20 mouse cellular contexts compared by ENCODE assay signal in genomic region chr5:113293446-113293845, GRCm38 (mm10). TPM values are rescaled to one million over a fixed set of nuclear protein-coding genes. Genes with fewer than 3 reads are reported as not detected.
A peak's percentile ranks its signal among the peaks of the same experiment; 100 is the strongest.
DNase-seq lines count a peak whose midpoint lies in the region; TF ChIP-seq lines count a peak whose summit lies in the region.
"Had no signal": no experiment of that assay in that cellular context is flagged by ENCODE, and none has a peak within 500 bp of the region (broad histone marks: within the 10 kb centered on the region; RNA-seq: fewer than 3 reads in every experiment).

No protein-coding gene starts in this region.

- DNase-seq in kidney, postnatal 10 days: peak; percentile 33
- DNase-seq in kidney, adult 11 months: no peak
- peak; percentile 61 to 68 for DNase-seq in cerebellum, adult 2 months
- peak; percentile 77 for DNase-seq in cerebellum, adult 9-10 months
- peak; percentile 64 to 74 for DNase-seq in cerebellum, postnatal 25 days
- no peak for DNase-seq in T-cell, adult 2 months (ENCODE audit: low spot score)
- DNase-seq in liver: no peak
- DNase-seq: adrenal gland, adult 8-10 months; adrenal gland, postnatal 36 days; embryo, embryonic 11 days; gastrocnemius, postnatal 36 days; heart, adult 11 months; heart, postnatal 36 days; kidney, adult 18-20 months had no signal

- TF ChIP-seq POLR2A in cerebellum, adult 2 months (IDR thresholded peaks at IDR 0.05; ENCODE audit: borderline replicate concordance, insufficient read depth, low read length): no peak

- TF ChIP-seq CTCF in cerebellum, adult 2 months (IDR thresholded peaks at IDR 0.05; ENCODE audit: borderline replicate concordance, insufficient read depth, low read depth, low read length): no peak

- peaks cover 69% of the 10 kb centered on the region for H3K4me1 ChIP-seq in cerebellum, adult 2 months (ENCODE audit: control insufficient read depth, insufficient read depth, low read length)

- H3K27me3 ChIP-seq in cerebellum, adult 2 months (ENCODE audit: control insufficient read depth, insufficient read depth, low read length): no peaks in the 10 kb centered on the region

- WGBS in cerebellum, adult 2 months: 17% methylated on average over 4 of the region's 4 CpGs

- H3K27ac ChIP-seq in cerebellum, adult 2 months (ENCODE audit: insufficient read depth, low read length): peak overlapping the region; percentile 51
- H3K27ac ChIP-seq: embryonic facial prominence, embryonic 15.5 days; forebrain, embryonic 10.5 days; forebrain, embryonic 15.5 days; heart, embryonic 13.5 days; hindbrain, embryonic 12.5 days had no signal

- H3K4me3 ChIP-seq in cerebellum, adult 2 months (replicated peaks; ENCODE audit: insufficient read depth, low read depth, low read length): no peak overlapping the region
- H3K4me3 ChIP-seq: embryonic facial prominence, embryonic 15.5 days; erythroblast, embryonic 14.5 days; forebrain, embryonic 10.5 days; forebrain, embryonic 15.5 days; heart, embryonic 13.5 days; hindbrain, embryonic 12.5 days had no signal

RNA-seq across cellular contexts. Expression of gene Sgsm1, which starts 17.1 kb away (rescaled TPM):
- 73.9 and 77.7 TPM in 2 replicates for polyA plus RNA-seq in cerebellum, adult 2 months (2012; rRNA removed)
- polyA plus RNA-seq: erythroblast, embryonic 14.5 days had no signal

Comparison
In these comparisons a context has a peak if more than half of its experiments do, and no peak if none do; other contexts are left out.
1. DNase-seq: peak in kidney, postnatal 10 days (single experiment), cerebellum, adult 2 months (2 of 2), cerebellum, adult 9-10 months (single experiment) and cerebellum, postnatal 25 days (2 of 2); none in kidney, adult 11 months (single experiment), T-cell, adult 2 months (single experiment) and liver (single experiment).